ENCODE assay signal across 28 mouse cellular contexts in the genomic region with DNA sequence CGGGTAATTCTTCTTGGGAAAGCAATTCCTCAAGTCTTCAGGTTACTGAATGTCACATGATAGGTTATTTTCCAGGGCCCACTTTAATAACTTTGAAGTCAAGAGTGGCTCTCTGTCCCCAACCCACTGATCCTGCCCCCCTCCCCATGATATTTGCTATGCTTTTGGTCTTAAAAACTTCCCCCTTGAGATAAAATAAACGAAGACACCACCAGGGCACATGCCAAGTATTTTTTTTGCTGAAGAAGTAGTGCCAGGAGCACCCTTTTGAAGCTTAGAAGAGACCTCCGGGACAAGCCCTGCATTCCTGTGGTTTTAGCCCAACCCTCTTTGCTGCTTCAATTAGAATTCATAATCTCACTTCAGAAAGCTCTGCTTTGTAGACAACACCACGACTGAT.
A peak's percentile ranks its signal among the peaks of the same experiment; 100 is the strongest.
DNase-seq lines count a peak whose midpoint lies in the region; ATAC-seq and TF ChIP-seq lines count a peak whose summit lies in the region.
"Had no signal": no experiment of that assay in that cellular context is flagged by ENCODE, and none has a peak within 500 bp of the region (broad histone marks: within the 10 kb centered on the region; RNA-seq: fewer than 3 reads in every experiment).

No protein-coding gene starts in this region.

- WGBS in embryonic facial prominence, embryonic 14.5 days: 30% methylated on average over 4 of the region's 4 CpGs
- 30% methylated on average over 4 of the region's 4 CpGs for WGBS in lung, postnatal 0 days

- H3K4me1 ChIP-seq in embryonic facial prominence, embryonic 14.5 days (ENCODE audit: control insufficient read depth, insufficient read depth, low read length): peaks cover 6% of the 10 kb centered on the region; the same call in 1 of the 2 replicates
- peaks cover 8% of the 10 kb centered on the region; the same call in 1 of the 2 replicates for H3K4me1 ChIP-seq in lung, postnatal 0 days (ENCODE audit: insufficient read depth, low read depth, low read length)
- H3K4me1 ChIP-seq: forebrain, embryonic 10.5 days; forebrain, embryonic 15.5 days; heart, embryonic 12.5 days; hindbrain, embryonic 13.5 days; liver, embryonic 12.5 days; midbrain, embryonic 12.5 days; neural tube, embryonic 13.5 days had no signal

- H3K27ac ChIP-seq in embryonic facial prominence, embryonic 14.5 days (replicated peaks; ENCODE audit: low read depth, low read length): no peak overlapping the region
- peak overlapping the region; percentile 47; the same call in 1 of the 2 replicates for H3K27ac ChIP-seq in lung, postnatal 0 days (ENCODE audit: low read length)
- H3K27ac ChIP-seq: forebrain, embryonic 10.5 days; forebrain, embryonic 15.5 days; hindbrain, embryonic 13.5 days; liver, embryonic 12.5 days; midbrain, embryonic 12.5 days; neural tube, embryonic 13.5 days had no signal

- no peak overlapping the region for H3K4me3 ChIP-seq in embryonic facial prominence, embryonic 14.5 days (ENCODE audit: low read depth, low read length)
- H3K4me3 ChIP-seq in lung, postnatal 0 days (ENCODE audit: low read depth, low read length): no peak overlapping the region
- H3K4me3 ChIP-seq: forebrain, embryonic 10.5 days; forebrain, embryonic 15.5 days; gastrocnemius, adult 2 months; heart, embryonic 12.5 days; hindbrain, embryonic 13.5 days; layer of hippocampus, adult 2 months; liver, embryonic 12.5 days; midbrain, embryonic 12.5 days; neural tube, embryonic 13.5 days had no signal

- no peak; the same call in 1 of the 2 replicates for ATAC-seq in embryonic facial prominence, embryonic 14.5 days (ENCODE audit: low read depth)
- peak; percentile 81 for ATAC-seq in lung, postnatal 0 days
- ATAC-seq: forebrain, embryonic 15.5 days; intestine, postnatal 0 days; liver, embryonic 12.5 days; liver, postnatal 0 days had no signal

- no peaks in the 10 kb centered on the region for H3K27me3 ChIP-seq in embryonic facial prominence, embryonic 14.5 days (replicated peaks; ENCODE audit: control insufficient read depth, insufficient read depth, low read length)
- no peaks in the 10 kb centered on the region for H3K27me3 ChIP-seq in lung, postnatal 0 days (replicated peaks; ENCODE audit: insufficient read depth, low read length)
- H3K27me3 ChIP-seq: forebrain, embryonic 15.5 days; heart, embryonic 12.5 days; hindbrain, embryonic 13.5 days; liver, embryonic 12.5 days; midbrain, embryonic 12.5 days; neural tube, embryonic 13.5 days had no signal

- no peaks in the 10 kb centered on the region for H3K9me3 ChIP-seq in embryonic facial prominence, embryonic 14.5 days (ENCODE audit: control insufficient read depth, low read length)
- no peaks in the 10 kb centered on the region for H3K9me3 ChIP-seq in lung, postnatal 0 days (ENCODE audit: low read length)
- H3K9me3 ChIP-seq: forebrain, embryonic 10.5 days; forebrain, embryonic 15.5 days; heart, embryonic 12.5 days; hindbrain, embryonic 13.5 days; liver, embryonic 12.5 days; midbrain, embryonic 12.5 days; neural tube, embryonic 13.5 days had no signal

- TF ChIP-seq EP300 in lung, postnatal 0 days (IDR thresholded peaks at IDR 0.05): peak; percentile 73

- H3K4me2 ChIP-seq in embryonic facial prominence, embryonic 14.5 days (ENCODE audit: low read depth, low read length): no peak overlapping the region
- H3K4me2 ChIP-seq in lung, postnatal 0 days (replicated peaks; ENCODE audit: low read depth, low read length): no peak overlapping the region
- H3K4me2 ChIP-seq: forebrain, embryonic 15.5 days; heart, embryonic 12.5 days; hindbrain, embryonic 13.5 days; liver, embryonic 12.5 days; midbrain, embryonic 12.5 days; neural tube, embryonic 13.5 days had no signal

- no peaks in the 10 kb centered on the region for H3K36me3 ChIP-seq in embryonic facial prominence, embryonic 14.5 days (ENCODE audit: control insufficient read depth, insufficient read depth, low read length)
- no peaks in the 10 kb centered on the region for H3K36me3 ChIP-seq in lung, postnatal 0 days (ENCODE audit: insufficient read depth, low read length)
- H3K36me3 ChIP-seq: forebrain, embryonic 10.5 days; forebrain, embryonic 15.5 days; heart, embryonic 12.5 days; hindbrain, embryonic 13.5 days; liver, embryonic 12.5 days; midbrain, embryonic 12.5 days; neural tube, embryonic 13.5 days had no signal

- DNase-seq in lung, adult 18-20 months: peak; percentile 30 to 45
- DNase-seq in lung, postnatal 25 days (ENCODE audit: low spot score): no peak
- peak; percentile 42 for DNase-seq in embryonic facial prominence, embryonic 14.5 days (ENCODE audit: low spot score)
- peak; percentile 64 for DNase-seq in lung, postnatal 0 days (ENCODE audit: low spot score)
- DNase-seq in cerebellum, adult 11-12 months: no peak
- DNase-seq in kidney, postnatal 10 days: no peak
- no peak for DNase-seq in embryo, embryonic 9.5 days (ENCODE audit: extremely low spot score)
- DNase-seq: adrenal gland, postnatal 10 days; cerebellum, adult 9-11 months; embryo, embryonic 11 days; gastrocnemius, adult 2 months; gastrocnemius, postnatal 36 days; heart, adult 18-20 months; heart, postnatal 4 days; kidney, adult 9 months; kidney, postnatal 36 days; left cerebral cortex, postnatal 4 days; liver, postnatal 0 days; thymus, postnatal 14 days had no signal

- TF ChIP-seq CTCF in lung, postnatal 0 days (IDR thresholded peaks at IDR 0.05): no peak

- no peak overlapping the region for H3K9ac ChIP-seq in embryonic facial prominence, embryonic 14.5 days (ENCODE audit: low read depth, low read length)
- no peak overlapping the region for H3K9ac ChIP-seq in lung, postnatal 0 days (replicated peaks; ENCODE audit: low read depth)
- H3K9ac ChIP-seq: forebrain, embryonic 15.5 days; heart, embryonic 12.5 days; hindbrain, embryonic 13.5 days; liver, embryonic 12.5 days; liver, postnatal 0 days; midbrain, embryonic 12.5 days; neural tube, embryonic 13.5 days had no signal

Comparison
In these comparisons a context has a peak if more than half of its experiments do, and no peak if none do; other contexts are left out.
1. DNase-seq: peak in lung, adult 18-20 months (2 of 2), embryonic facial prominence, embryonic 14.5 days (single experiment) and lung, postnatal 0 days (single experiment); none in lung, postnatal 25 days (single experiment), cerebellum, adult 11-12 months (single experiment), kidney, postnatal 10 days (single experiment) and embryo, embryonic 9.5 days (single experiment).